ENCODE assay signal across 20 mouse cellular contexts in the genomic region with DNA sequence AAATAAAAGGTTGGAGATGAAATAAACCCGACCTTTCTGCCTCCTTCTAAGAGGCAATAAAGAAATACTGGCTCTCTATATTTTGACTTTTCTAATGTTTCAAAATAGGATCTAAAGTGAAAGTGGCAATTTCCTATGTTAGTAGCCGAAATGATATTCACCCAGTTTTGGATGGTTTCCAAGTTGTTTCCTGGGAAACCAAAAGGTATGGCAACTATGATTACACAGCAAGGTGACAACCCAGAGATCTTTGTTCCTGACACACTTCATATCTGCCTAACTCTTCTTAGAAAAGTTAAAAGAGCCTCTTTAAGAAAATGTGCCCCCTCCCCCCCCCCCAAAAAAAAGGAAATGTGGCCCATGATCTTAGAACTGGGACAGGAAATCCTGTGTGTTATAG. TPM values are rescaled to one million over a fixed set of nuclear protein-coding genes. Genes with fewer than 3 reads are reported as not detected.
DNase-seq lines count a peak whose midpoint lies in the region; ATAC-seq lines count a peak whose summit lies in the region.
"Had no signal": no experiment of that assay in that cellular context is flagged by ENCODE, and none has a peak within 500 bp of the region (broad histone marks: within the 10 kb centered on the region; RNA-seq: fewer than 3 reads in every experiment).

No protein-coding gene starts in this region.

- no peaks in the 10 kb centered on the region for H3K36me3 ChIP-seq in intestine, embryonic 15.5 days
- no peaks in the 10 kb centered on the region for H3K36me3 ChIP-seq in intestine, embryonic 16.5 days (ENCODE audit: control insufficient read depth, insufficient read depth, low read length)
- no peaks in the 10 kb centered on the region for H3K36me3 ChIP-seq in midbrain, embryonic 11.5 days (ENCODE audit: control insufficient read depth, insufficient read depth, low read length)
- H3K36me3 ChIP-seq in midbrain, embryonic 10.5 days: no peaks in the 10 kb centered on the region
- H3K36me3 ChIP-seq: embryonic facial prominence, embryonic 10.5 days; limb, embryonic 13.5 days; stomach, embryonic 15.5 days had no signal

- WGBS in intestine, embryonic 15.5 days: 48% methylated on average over 2 of the region's 2 CpGs
- 41% methylated on average over 2 of the region's 2 CpGs for WGBS in intestine, embryonic 16.5 days
- 80% methylated on average over 2 of the region's 2 CpGs for WGBS in midbrain, embryonic 11.5 days
- 78% methylated on average over 2 of the region's 2 CpGs for WGBS in midbrain, embryonic 10.5 days

- no peak overlapping the region for H3K4me2 ChIP-seq in intestine, embryonic 15.5 days (replicated peaks)
- H3K4me2 ChIP-seq in intestine, embryonic 16.5 days (ENCODE audit: low read depth, low read length): no peak overlapping the region
- no peak overlapping the region for H3K4me2 ChIP-seq in midbrain, embryonic 11.5 days
- H3K4me2 ChIP-seq: limb, embryonic 13.5 days; stomach, embryonic 15.5 days had no signal

- H3K27ac ChIP-seq in intestine, embryonic 15.5 days: no peak overlapping the region
- H3K27ac ChIP-seq in intestine, embryonic 16.5 days (ENCODE audit: low read length): no peak overlapping the region
- H3K27ac ChIP-seq in midbrain, embryonic 11.5 days (ENCODE audit: low read depth, low read length): no peak overlapping the region
- H3K27ac ChIP-seq in midbrain, embryonic 10.5 days (replicated peaks): no peak overlapping the region
- H3K27ac ChIP-seq: embryonic facial prominence, embryonic 10.5 days; limb, embryonic 13.5 days; macrophage; stomach, embryonic 15.5 days had no signal

- no peak overlapping the region for H3K4me3 ChIP-seq in intestine, embryonic 15.5 days (replicated peaks)
- no peak overlapping the region for H3K4me3 ChIP-seq in intestine, embryonic 16.5 days (ENCODE audit: low read length)
- H3K4me3 ChIP-seq in midbrain, embryonic 11.5 days (ENCODE audit: low read depth, low read length): no peak overlapping the region
- H3K4me3 ChIP-seq in midbrain, embryonic 10.5 days: no peak overlapping the region
- H3K4me3 ChIP-seq: embryonic facial prominence, embryonic 10.5 days; erythroblast, embryonic 14.5 days; limb, embryonic 13.5 days; stomach, embryonic 15.5 days had no signal

- ATAC-seq in intestine, embryonic 15.5 days: peak; percentile 9; the same call in 1 of the 2 replicates
- ATAC-seq in intestine, embryonic 16.5 days: no peak
- no peak for ATAC-seq in midbrain, embryonic 11.5 days (ENCODE audit: low FRiP score)
- peak; percentile 65 for ATAC-seq in erythroblast, adult 5-6 weeks (replicated peaks; ENCODE audit: low FRiP score, poor library complexity, severe bottlenecking)
- ATAC-seq: hindbrain, embryonic 16.5 days had no signal

- H3K27me3 ChIP-seq in intestine, embryonic 15.5 days (replicated peaks): no peaks in the 10 kb centered on the region
- H3K27me3 ChIP-seq in intestine, embryonic 16.5 days (replicated peaks; ENCODE audit: control insufficient read depth, insufficient read depth, low read length): no peaks in the 10 kb centered on the region
- no peaks in the 10 kb centered on the region for H3K27me3 ChIP-seq in midbrain, embryonic 11.5 days (ENCODE audit: control insufficient read depth, insufficient read depth, low read length)
- no peaks in the 10 kb centered on the region for H3K27me3 ChIP-seq in midbrain, embryonic 10.5 days (ENCODE audit: low read depth, poor library complexity, severe bottlenecking)
- H3K27me3 ChIP-seq: limb, embryonic 13.5 days; stomach, embryonic 15.5 days had no signal

- no peaks in the 10 kb centered on the region for H3K4me1 ChIP-seq in intestine, embryonic 15.5 days (replicated peaks)
- no peaks in the 10 kb centered on the region for H3K4me1 ChIP-seq in intestine, embryonic 16.5 days (ENCODE audit: control insufficient read depth, insufficient read depth, low read length)
- no peaks in the 10 kb centered on the region for H3K4me1 ChIP-seq in midbrain, embryonic 11.5 days (ENCODE audit: control insufficient read depth, insufficient read depth, low read length)
- no peaks in the 10 kb centered on the region for H3K4me1 ChIP-seq in midbrain, embryonic 10.5 days
- H3K4me1 ChIP-seq: embryonic facial prominence, embryonic 10.5 days; stomach, embryonic 15.5 days had no signal

- no peaks in the 10 kb centered on the region for H3K9me3 ChIP-seq in intestine, embryonic 15.5 days
- H3K9me3 ChIP-seq in intestine, embryonic 16.5 days (ENCODE audit: control insufficient read depth, low read length): no peaks in the 10 kb centered on the region
- no peaks in the 10 kb centered on the region for H3K9me3 ChIP-seq in midbrain, embryonic 11.5 days (ENCODE audit: control insufficient read depth, low read length)
- no peaks in the 10 kb centered on the region for H3K9me3 ChIP-seq in midbrain, embryonic 10.5 days (replicated peaks)
- H3K9me3 ChIP-seq: embryonic facial prominence, embryonic 10.5 days; limb, embryonic 13.5 days; stomach, embryonic 15.5 days had no signal

- peak; percentile 69 for DNase-seq in midbrain, embryonic 11.5 days (ENCODE audit: low spot score, missing footprints)
- DNase-seq in midbrain, embryonic 10.5 days (ENCODE audit: low spot score): no peak
- no peak for DNase-seq in right cerebral cortex, postnatal 10 days (ENCODE audit: low spot score in 2 of 2)
- no peak for DNase-seq in spleen, adult 12 weeks (ENCODE audit: low spot score)
- DNase-seq: adrenal gland, postnatal 36 days; cerebellum, adult 11 months; cerebellum, postnatal 25 days; gastrocnemius, postnatal 14 days; kidney, adult 9 months; kidney, postnatal 4 days; spleen, adult 18-20 months had no signal

- no peak overlapping the region for H3K9ac ChIP-seq in intestine, embryonic 15.5 days
- no peak overlapping the region for H3K9ac ChIP-seq in intestine, embryonic 16.5 days (ENCODE audit: low read depth, low read length)
- H3K9ac ChIP-seq in midbrain, embryonic 11.5 days (ENCODE audit: low read length): no peak overlapping the region
- H3K9ac ChIP-seq: limb, embryonic 13.5 days; stomach, embryonic 15.5 days had no signal

RNA-seq across cellular contexts. Expression of gene Cd36, which starts 58.1 kb away (rescaled TPM):
- polyA plus RNA-seq in intestine, embryonic 15.5 days (2015; fragmentation: Nextera tagmentation; extraction: Ambion mirVana): 31.6 and 32.8 TPM in 2 replicates
- 44.9 and 63.4 TPM in 2 replicates for polyA plus RNA-seq in intestine, embryonic 16.5 days (2015; fragmentation: Nextera tagmentation; extraction: Ambion mirVana)
- 1.2 and 2.0 TPM in 2 replicates for polyA plus RNA-seq in midbrain, embryonic 11.5 days (2014; fragmentation: Nextera tagmentation; extraction: Ambion mirVana)
- 1.1 and 1.5 TPM in 2 replicates for polyA plus RNA-seq in midbrain, embryonic 10.5 days (2016; fragmentation: Nextera tagmentation; extraction: Ambion mirVana)
- total RNA-seq in erythroblast, adult 5-6 weeks (2015; ENCODE audit: low replicate concordance): 678 and 679 TPM in 2 replicates
- total RNA-seq in erythroblast, adult 5-6 weeks (2017; ENCODE audit: low replicate concordance): 1,468 and 1,791 TPM in 2 replicates

Comparison
In these comparisons a context has a peak if more than half of its experiments do, and no peak if none do; other contexts are left out.
1. ATAC-seq: peak in intestine, embryonic 15.5 days (single experiment) and erythroblast, adult 5-6 weeks (single experiment); none in intestine, embryonic 16.5 days (single experiment) and midbrain, embryonic 11.5 days (single experiment).
2. RNA of gene Cd36, which starts 58.1 kb away (polyA plus RNA-seq): 44.9 to 63.4 TPM in intestine, embryonic 16.5 days and 31.6 to 32.8 TPM in intestine, embryonic 15.5 days; 1.2 to 2.0 TPM in midbrain, embryonic 11.5 days and 1.1 to 1.5 TPM in midbrain, embryonic 10.5 days; every median in the first group is over 10 times any median in the second.